Mouse (Mus musculus): ENCODE data around the gene Fer1l4.

Gene Fer1l4

GRCm38 (mm10) chr2:156052816-156053215, at the start of gene Fer1l4:
Gene Fer1l4, minus strand, starts transcription at chr2:156052947.
- no peak for DNase-seq (ENCODE audit: low spot score)

GRCm38 (mm10) chr2:156091926-156092325, 39.2 kb upstream of the Fer1l4 start:
- no peak for DNase-seq (ENCODE audit: low spot score)

GRCm38 (mm10) chr2:156089799-156090198, 37.1 kb upstream of the Fer1l4 start:
- no peak for DNase-seq (ENCODE audit: low spot score)

GRCm38 (mm10) chr2:156087391-156088110, 34.8 kb upstream of the Fer1l4 start:
- no peak for DNase-seq (ENCODE audit: low spot score)

GRCm38 (mm10) chr2:156084541-156084940, 31.8 kb upstream of the Fer1l4 start:
- DNase-seq (ENCODE audit: low spot score): no peak

GRCm38 (mm10) chr2:156080391-156080790, 27.6 kb upstream of the Fer1l4 start:
- DNase-seq (ENCODE audit: low spot score): no peak

- no peak for DNase-seq (ENCODE audit: low spot score)
Measured at GRCm38 (mm10) chr2:156079674-156080073, 26.9 kb upstream of the Fer1l4 start.

- no peak for DNase-seq (ENCODE audit: low spot score)
Measured at GRCm38 (mm10) chr2:156079183-156079560, 26.4 kb upstream of the Fer1l4 start.

- DNase-seq (ENCODE audit: low spot score): no peak
Measured at GRCm38 (mm10) chr2:156078421-156079182, 25.9 kb upstream of the Fer1l4 start.

- no peak for DNase-seq (ENCODE audit: low spot score)
Measured at GRCm38 (mm10) chr2:156077461-156077860, 24.7 kb upstream of the Fer1l4 start.

GRCm38 (mm10) chr2:156073725-156074124, 21.0 kb upstream of the Fer1l4 start:
- no peak for DNase-seq (ENCODE audit: low spot score)

GRCm38 (mm10) chr2:156071236-156071635, 18.5 kb upstream of the Fer1l4 start:
- no peak for DNase-seq (ENCODE audit: low spot score)

- DNase-seq (ENCODE audit: low spot score): no peak
Measured at GRCm38 (mm10) chr2:156067916-156068315, 15.2 kb upstream of the Fer1l4 start.

GRCm38 (mm10) chr2:156066126-156066525, 13.4 kb upstream of the Fer1l4 start:
- DNase-seq (ENCODE audit: low spot score): peak; percentile 11

- peak; percentile 83 for DNase-seq (ENCODE audit: low spot score)
Measured at GRCm38 (mm10) chr2:156065099-156066041, 12.6 kb upstream of the Fer1l4 start, which contains the start of gene Spag4. Gene Spag4, plus strand, starts transcription at chr2:156065175.

GRCm38 (mm10) chr2:156047929-156048328, 4.8 kb downstream of the Fer1l4 start:
- DNase-seq (ENCODE audit: low spot score): no peak

GRCm38 (mm10) chr2:156042903-156043302, 9.8 kb downstream of the Fer1l4 start:
- no peak for DNase-seq (ENCODE audit: low spot score)

- no peak for DNase-seq (ENCODE audit: low spot score)
Measured at GRCm38 (mm10) chr2:156039390-156039789, 13.4 kb downstream of the Fer1l4 start.

- DNase-seq (ENCODE audit: low spot score): peak; percentile 15
Measured at GRCm38 (mm10) chr2:156025482-156025881, 27.3 kb downstream of the Fer1l4 start.

- DNase-seq (ENCODE audit: low spot score): no peak
Measured at GRCm38 (mm10) chr2:156021765-156022164, 31.0 kb downstream of the Fer1l4 start.

- DNase-seq (ENCODE audit: low spot score): no peak
Measured at GRCm38 (mm10) chr2:156021219-156021618, 31.5 kb downstream of the Fer1l4 start.

- no peak for DNase-seq (ENCODE audit: low spot score)
Measured at GRCm38 (mm10) chr2:156018106-156018505, 34.6 kb downstream of the Fer1l4 start.

Measured in retina, embryonic 14.5 days (tissue).